Mouse (Mus musculus) limb, embryonic 15.5 days (tissue): ENCODE measurements around the gene Il3ra. TPM values are rescaled to one million over a fixed set of nuclear protein-coding genes. Genes with fewer than 3 reads are reported as not detected.

ENCODE experiments used
- ATAC-seq: fragments of 200-750 bp; cut with Nextera tagmentation; 2 replicates; pipeline ENCODE4 v1.8.0; 2017; ENCODE audit warnings: low read depth, moderate TSS enrichment; ENCODE audit not compliant: insufficient number of reproducible peaks, low FRiP score, low TSS enrichment
- H3K27ac ChIP-seq: fragments of 300-500 bp; sonication (generic); 2 replicates; pipeline ENCODE4 v1.5.1; 2015; ENCODE audit warnings: moderate library complexity, mild to moderate bottlenecking, inconsistent platforms
- H3K27me3 ChIP-seq: fragments of 300-500 bp; sonication (generic); 2 replicates; pipeline ENCODE4 v1.6.1; 2015; ENCODE audit warnings: inconsistent platforms
- H3K36me3 ChIP-seq: fragments of 300-500 bp; sonication (generic); 2 replicates; pipeline ENCODE4 v1.6.1; 2015; ENCODE audit warnings: inconsistent platforms
- H3K4me1 ChIP-seq: fragments of 300-500 bp; sonication (generic); 2 replicates; pipeline ENCODE4 v1.6.1; 2015; ENCODE audit warnings: inconsistent platforms
- H3K4me2 ChIP-seq: fragments of 300-500 bp; sonication (generic); 2 replicates; pipeline ENCODE4 v1.6.1; 2015; ENCODE audit warnings: mild to moderate bottlenecking, inconsistent platforms
- H3K4me3 ChIP-seq: fragments of 300-500 bp; sonication (generic); 2 replicates; pipeline ENCODE4 v1.5.1; 2015; ENCODE audit warnings: mild to moderate bottlenecking, inconsistent platforms
- H3K9ac ChIP-seq: fragments of 300-500 bp; sonication (generic); 2 replicates; pipeline ENCODE4 v1.6.1; 2015; ENCODE audit warnings: inconsistent platforms
- H3K9me3 ChIP-seq: fragments of 300-500 bp; sonication (generic); 2 replicates; pipeline ENCODE4 v1.6.1; 2016; ENCODE audit warnings: inconsistent platforms
- WGBS: fragments of 180-500 bp; shearing (Covaris S2); methylation state at CpG from one replicate; pipeline ENCODE4 v1.1.7; 2015; 5-methylcytosine and 5-hydroxymethylcytosine counted together
- polyA plus RNA-seq: library from polyadenylated mRNA; unstranded; fragments of >200 nt; fragmentation: Nextera tagmentation; extraction: Ambion mirVana; gene quantifications from 2 replicates; pipeline ENCODE4 v1.2.1, GENCODE M21; 2015

Il3ra gene
- polyA plus RNA-seq, 1 experiment from 2014 or later = 5.4 TPM

DNA sequence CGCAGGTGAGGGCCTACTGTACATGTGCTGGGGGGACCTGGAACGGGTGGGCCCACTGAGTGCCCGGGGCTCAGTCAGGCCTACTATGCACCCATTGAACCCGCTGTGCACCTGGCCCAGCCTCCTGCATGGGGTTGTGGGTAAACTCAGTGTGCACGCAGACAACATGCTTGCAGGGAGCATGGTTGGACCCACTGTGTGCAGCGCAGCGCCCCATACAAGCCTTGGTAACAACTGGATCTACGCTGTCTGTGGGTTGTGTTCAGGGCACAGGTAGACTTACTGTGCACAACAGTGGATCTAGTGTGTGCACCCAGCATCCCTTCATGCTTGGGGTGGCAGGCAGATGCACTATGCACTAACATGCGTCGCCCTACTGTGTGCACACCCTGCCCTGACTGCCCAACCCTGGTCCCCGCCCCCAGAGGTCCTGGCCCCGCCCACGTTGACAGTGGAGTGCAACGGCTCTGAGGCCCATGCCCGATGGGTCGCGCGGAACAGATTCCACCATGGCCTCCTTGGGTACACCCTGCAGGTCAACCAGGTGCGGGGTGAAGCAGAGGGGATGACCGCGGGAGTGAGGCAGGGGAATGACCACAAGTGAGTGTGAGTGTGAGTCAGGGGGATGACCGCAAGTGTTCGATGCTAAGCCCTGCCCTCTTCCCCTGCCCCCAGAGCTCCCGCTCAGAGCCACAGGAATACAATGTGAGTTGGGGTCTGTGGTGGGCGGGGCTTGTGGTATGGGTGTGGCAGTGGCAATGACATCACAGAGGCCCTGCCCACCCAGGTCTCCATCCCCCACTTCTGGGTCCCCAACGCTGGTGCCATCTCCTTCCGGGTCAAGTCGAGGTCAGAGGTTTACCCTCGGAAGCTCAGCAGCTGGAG is 4.4 kb downstream of the Il3ra start:
- H3K27me3 ChIP-seq = no peaks in the 10 kb centered on the region
- peaks cover 36% of the 10 kb centered on the region for H3K9me3 ChIP-seq
- H3K36me3 ChIP-seq = 0 out of 2 replicates have a peak, but pooled peaks cover 9% of the 10 kb centered on the region
- no peak overlapping the region for H3K4me3 ChIP-seq
- no peak overlapping the region for H3K27ac ChIP-seq
- H3K4me2 ChIP-seq = no peak overlapping the region
- no peak overlapping the region for H3K9ac ChIP-seq
- H3K4me1 ChIP-seq = peaks cover 4% of the 10 kb centered on the region; the same call in 1 of the 2 replicates
- no peak for ATAC-seq
- WGBS = 98% methylated on average over 29 of the region's 29 CpGs

DNA sequence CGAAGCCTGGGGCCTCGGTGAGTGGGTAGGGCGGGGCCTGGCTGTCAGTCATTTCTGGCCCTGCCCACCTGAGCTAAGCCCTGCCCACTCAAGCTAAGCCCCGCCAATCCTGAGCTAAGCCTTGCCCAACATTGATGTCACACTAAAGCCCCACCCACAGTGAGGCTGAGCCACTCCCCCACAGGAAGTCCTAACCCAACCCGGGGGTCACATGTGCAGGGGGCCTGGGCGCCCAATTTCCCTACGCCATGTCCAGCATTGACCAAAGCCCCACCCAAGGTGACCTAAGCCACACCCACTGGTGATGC is 5.0 kb downstream of the Il3ra start:
- no peak overlapping the region for H3K4me3 ChIP-seq
- H3K36me3 ChIP-seq = 0 out of 2 replicates have a peak, but pooled peaks cover 9% of the 10 kb centered on the region
- 96% methylated on average over 7 of the region's 7 CpGs for WGBS
- no peak overlapping the region for H3K27ac ChIP-seq
- peaks cover 36% of the 10 kb centered on the region for H3K9me3 ChIP-seq
- no peak for ATAC-seq
- no peaks in the 10 kb centered on the region for H3K27me3 ChIP-seq
- no peak overlapping the region for H3K9ac ChIP-seq
- H3K4me1 ChIP-seq = peaks cover 4% of the 10 kb centered on the region; the same call in 1 of the 2 replicates
- no peak overlapping the region for H3K4me2 ChIP-seq

DNA sequence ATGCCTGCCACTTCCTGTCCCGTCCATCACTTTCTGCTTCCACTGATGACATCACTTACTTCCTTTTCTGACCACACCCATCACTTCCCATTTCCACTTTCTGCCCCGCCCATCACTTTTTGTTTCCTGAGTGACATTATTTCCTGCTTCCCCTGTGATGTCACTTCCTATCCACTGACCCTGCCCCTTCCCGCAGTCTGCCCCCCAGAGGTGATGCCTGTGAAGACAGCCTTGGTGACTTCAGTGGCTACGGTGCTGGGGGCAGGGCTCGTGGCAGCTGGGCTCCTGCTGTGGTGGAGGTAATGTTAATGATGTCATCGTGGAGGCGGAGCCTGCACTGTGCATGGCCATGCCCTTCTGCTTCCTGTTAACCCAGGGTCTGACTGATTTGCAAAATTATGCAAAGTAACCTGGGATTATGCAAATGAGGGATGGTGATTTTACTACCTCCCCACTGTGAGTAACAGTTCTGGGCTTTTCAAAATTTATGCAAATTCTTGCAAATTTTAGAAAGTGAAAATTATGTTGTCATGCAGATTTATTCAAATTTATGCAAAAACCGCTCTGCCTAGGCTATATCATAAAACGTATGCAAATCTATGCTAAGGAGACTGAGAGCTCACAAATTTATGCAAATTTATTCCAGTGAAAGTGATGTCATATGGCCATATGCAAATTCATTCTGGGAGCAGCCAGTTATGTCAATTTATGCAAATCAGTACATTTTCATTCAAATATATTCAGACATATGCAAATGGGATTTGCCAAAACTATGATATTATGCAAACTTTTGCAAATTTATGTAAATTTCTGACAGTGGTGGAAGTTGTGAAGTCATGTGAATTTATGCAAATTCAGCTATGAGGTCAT is 5.9 kb downstream of the Il3ra start:
- H3K4me2 ChIP-seq = no peak overlapping the region
- H3K9me3 ChIP-seq = peaks cover 36% of the 10 kb centered on the region
- ATAC-seq = no peak
- no peak overlapping the region for H3K27ac ChIP-seq
- H3K4me1 ChIP-seq = no peaks in the 10 kb centered on the region
- 96% methylated on average over 9 of the region's 9 CpGs for WGBS
- H3K9ac ChIP-seq = no peak overlapping the region
- H3K4me3 ChIP-seq = no peak overlapping the region
- no peaks in the 10 kb centered on the region for H3K27me3 ChIP-seq
- 0 out of 2 replicates have a peak, but pooled peaks cover 9% of the 10 kb centered on the region for H3K36me3 ChIP-seq

DNA sequence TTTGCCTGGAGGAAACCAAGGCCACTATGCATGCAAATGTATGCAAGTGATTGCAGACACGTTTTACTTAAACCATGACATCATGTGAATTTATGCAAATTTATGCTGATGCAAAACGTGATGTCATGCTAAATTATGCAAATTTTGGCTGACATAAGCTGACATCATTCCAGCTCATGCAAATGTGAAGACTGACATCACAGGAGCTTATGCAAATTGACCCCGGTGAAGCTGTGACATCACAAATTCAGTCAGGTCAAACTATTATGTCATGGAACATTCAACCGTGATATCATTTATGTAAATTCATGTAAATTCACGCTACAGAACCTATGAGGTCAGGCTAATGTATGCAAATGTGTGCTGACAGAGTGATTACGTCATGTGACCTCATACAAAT is 6.5 kb downstream of the Il3ra start:
- Histone ChIP-seq H3K9me3 (peaks cover 29% of the 10 kb centered on the region), H3K27me3 (no peaks in the 10 kb centered on the region), H3K27ac (no peak overlapping the region), H3K9ac (no peak overlapping the region), H3K36me3 (0 out of 2 replicates have a peak, but pooled peaks cover 9% of the 10 kb centered on the region), H3K4me2 (no peak overlapping the region), H3K4me1 (no peaks in the 10 kb centered on the region), H3K4me3 (no peak overlapping the region)
- WGBS = 84% methylated on average over 6 of the region's 6 CpGs
- ATAC-seq = no peak

DNA sequence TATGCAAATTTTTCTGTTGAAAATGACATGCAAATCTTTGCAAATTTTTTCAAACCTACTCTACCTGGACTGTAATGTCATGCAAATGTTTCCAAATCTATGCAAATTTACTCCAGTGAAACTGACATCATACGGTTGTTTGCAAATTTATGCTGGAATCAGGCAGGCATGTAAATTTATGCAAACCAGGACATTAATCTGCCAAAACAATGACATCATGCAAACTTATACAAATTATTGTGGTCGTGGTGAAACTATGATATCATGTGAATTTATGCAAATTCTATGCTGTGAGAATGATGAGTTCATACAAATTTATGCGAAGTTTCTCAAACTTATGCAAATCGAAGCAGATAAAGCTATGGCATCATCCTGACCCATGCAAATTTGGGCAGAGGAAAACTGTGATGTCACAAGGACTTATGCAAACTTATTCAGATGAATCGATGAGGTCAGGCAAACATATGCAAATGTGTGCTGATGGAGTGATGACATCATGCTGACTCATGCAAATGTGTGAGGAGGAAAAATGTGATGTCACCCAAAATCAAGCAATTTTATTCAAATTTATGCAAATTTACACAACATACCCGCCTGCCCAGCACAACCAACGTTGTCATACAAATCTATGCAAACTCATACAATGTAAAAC is 7.1 kb downstream of the Il3ra start:
- Histone ChIP-seq H3K27ac (no peak overlapping the region), H3K4me3 (no peak overlapping the region), H3K9ac (no peak overlapping the region), H3K4me2 (no peak overlapping the region), H3K9me3 (peaks cover 23% of the 10 kb centered on the region), H3K4me1 (no peaks in the 10 kb centered on the region), H3K27me3 (no peaks in the 10 kb centered on the region), H3K36me3 (0 out of 2 replicates have a peak, but pooled peaks cover 9% of the 10 kb centered on the region)
- no peak for ATAC-seq
- 97% methylated on average over 7 of the region's 7 CpGs for WGBS

DNA sequence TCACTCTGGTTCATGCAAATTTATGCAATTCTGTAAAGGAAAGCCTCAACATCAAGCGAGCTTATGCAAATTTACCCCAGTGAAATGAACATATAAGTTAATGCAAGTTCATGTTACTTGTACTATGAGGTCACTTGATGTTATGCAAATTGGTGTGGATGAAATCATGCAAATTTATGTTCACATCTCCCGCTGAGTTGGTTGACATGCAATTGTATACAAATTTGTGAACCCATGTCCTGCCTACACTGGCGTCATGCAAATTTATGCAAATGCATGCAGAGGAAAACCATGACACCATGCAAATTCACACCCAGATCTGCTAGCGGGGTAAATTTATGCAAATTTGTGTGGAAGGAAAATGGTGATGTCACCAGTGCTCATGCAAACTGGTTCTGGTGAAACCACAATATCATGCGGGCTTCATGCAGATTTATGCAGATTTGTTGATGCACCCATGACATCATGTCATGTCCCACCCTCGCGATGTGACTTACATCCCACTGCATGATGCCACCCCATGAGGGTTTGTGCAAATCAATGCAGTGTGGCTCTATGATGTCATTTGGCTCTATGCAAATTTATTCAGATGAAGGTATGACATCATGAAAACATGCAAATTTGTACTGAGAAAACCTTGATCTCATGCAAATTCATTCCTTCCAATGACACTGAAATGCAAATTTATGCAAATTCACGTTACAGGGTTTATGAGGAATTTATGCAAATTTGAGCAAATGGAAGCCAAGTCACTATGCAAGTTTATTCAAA is 7.8 kb downstream of the Il3ra start:
- ATAC-seq = no peak
- H3K9me3 ChIP-seq = peaks cover 16% of the 10 kb centered on the region
- no peaks in the 10 kb centered on the region for H3K27me3 ChIP-seq
- 0 out of 2 replicates have a peak, but pooled peaks cover 7% of the 10 kb centered on the region for H3K36me3 ChIP-seq
- 93% methylated on average over 8 of the region's 8 CpGs for WGBS
- H3K9ac ChIP-seq = no peak overlapping the region
- H3K27ac ChIP-seq = no peak overlapping the region
- no peaks in the 10 kb centered on the region for H3K4me1 ChIP-seq
- H3K4me2 ChIP-seq = no peak overlapping the region
- no peak overlapping the region for H3K4me3 ChIP-seq

DNA sequence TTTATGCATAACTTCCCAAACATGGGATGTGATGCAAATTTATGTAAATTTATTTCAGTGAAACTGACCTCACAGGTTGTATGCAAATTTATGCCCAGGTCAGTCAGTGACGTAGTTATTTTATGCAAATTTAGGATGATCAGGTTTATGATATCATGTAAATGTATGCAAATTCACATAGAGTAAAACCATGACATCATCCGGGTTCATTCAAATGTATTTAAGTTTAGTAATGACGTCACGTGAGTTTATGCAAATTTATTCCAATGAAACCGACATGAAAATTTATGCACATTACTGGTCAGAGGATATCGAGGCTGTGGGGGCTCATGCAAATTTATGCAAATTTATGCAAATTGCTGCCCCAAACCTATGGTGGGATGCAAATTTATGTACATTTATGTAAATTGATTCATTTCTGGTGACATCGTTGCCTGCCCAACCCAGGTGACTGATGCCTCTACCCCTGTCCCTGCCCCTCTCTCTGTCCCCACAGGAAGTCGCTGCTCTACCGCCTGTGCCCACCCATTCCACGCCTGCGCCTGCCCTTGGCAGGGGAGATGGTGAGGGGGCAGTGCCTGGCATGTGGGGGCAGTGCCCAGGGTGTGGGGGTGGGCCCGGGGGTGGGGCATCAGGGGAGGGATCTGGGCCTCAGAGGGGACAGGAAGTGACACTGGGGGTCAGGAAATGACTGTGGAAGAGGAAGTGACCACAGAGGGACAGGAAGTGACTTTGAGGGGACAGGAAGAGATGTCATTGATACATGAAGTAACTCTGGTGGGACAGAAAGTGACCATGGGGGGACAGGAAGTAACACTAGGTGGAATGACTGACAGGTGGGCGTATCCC is 8.7 kb downstream of the Il3ra start:
- H3K9me3 ChIP-seq = peaks cover 9% of the 10 kb centered on the region
- H3K4me1 ChIP-seq = no peaks in the 10 kb centered on the region
- H3K4me2 ChIP-seq = no peak overlapping the region
- 94% methylated on average over 13 of the region's 13 CpGs for WGBS
- no peak overlapping the region for H3K4me3 ChIP-seq
- H3K36me3 ChIP-seq = 0 out of 2 replicates have a peak, but pooled peaks cover 5% of the 10 kb centered on the region
- no peak for ATAC-seq
- H3K27me3 ChIP-seq = no peaks in the 10 kb centered on the region
- H3K27ac ChIP-seq = no peak overlapping the region
- no peak overlapping the region for H3K9ac ChIP-seq

DNA sequence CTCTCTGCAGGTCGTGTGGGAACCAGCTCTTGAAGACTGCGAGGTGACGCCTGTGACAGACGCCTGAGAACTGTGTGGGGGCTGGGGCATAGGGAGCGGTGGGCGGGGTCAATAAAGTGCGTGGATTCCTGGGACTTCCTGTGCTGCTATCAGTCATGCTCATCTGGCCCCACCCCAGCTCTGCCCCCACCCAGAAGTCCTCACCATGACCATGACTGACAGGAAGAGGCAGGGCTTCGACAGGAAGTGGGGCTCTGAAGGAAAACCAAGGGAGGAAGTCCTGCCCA is 9.2 kb downstream of the Il3ra start:
- Histone ChIP-seq H3K4me1 (no peaks in the 10 kb centered on the region), H3K36me3 (0 out of 2 replicates have a peak, but pooled peaks cover 2% of the 10 kb centered on the region), H3K27ac (no peak overlapping the region), H3K9me3 (peaks cover 9% of the 10 kb centered on the region), H3K9ac (no peak overlapping the region), H3K4me2 (no peak overlapping the region), H3K4me3 (no peak overlapping the region), H3K27me3 (no peaks in the 10 kb centered on the region)
- ATAC-seq = no peak
- 88% methylated on average over 8 of the region's 8 CpGs for WGBS

DNA sequence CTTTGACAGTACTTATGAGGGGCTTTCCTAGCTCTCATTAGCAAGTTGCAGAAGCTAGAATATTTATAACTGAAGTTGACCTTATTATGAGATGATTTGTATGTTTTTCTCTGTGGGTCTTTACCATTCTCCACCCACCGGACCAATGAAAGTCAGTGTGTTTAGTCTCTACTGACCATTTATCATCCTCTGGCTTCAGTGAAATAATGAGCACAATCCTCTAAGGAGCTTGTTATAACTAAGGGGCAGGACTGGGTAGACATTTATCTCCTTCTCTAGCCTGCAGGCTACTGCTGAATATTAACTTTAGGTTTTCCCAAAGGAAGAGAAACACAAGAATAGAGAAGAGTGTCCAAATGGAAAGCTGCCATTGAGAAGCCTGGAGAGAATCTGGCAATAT is 49.5 kb downstream of the Il3ra start:
- no peak overlapping the region for H3K4me2 ChIP-seq
- H3K27me3 ChIP-seq = no peaks in the 10 kb centered on the region
- no peaks in the 10 kb centered on the region for H3K9me3 ChIP-seq
- H3K27ac ChIP-seq = no peak overlapping the region
- no peak overlapping the region for H3K4me3 ChIP-seq
- no peak for ATAC-seq
- 82% methylated on average over 1 of the region's 1 CpGs for WGBS
- no peak overlapping the region for H3K9ac ChIP-seq
- H3K4me1 ChIP-seq = no peaks in the 10 kb centered on the region
- H3K36me3 ChIP-seq = no peaks in the 10 kb centered on the region

DNA sequence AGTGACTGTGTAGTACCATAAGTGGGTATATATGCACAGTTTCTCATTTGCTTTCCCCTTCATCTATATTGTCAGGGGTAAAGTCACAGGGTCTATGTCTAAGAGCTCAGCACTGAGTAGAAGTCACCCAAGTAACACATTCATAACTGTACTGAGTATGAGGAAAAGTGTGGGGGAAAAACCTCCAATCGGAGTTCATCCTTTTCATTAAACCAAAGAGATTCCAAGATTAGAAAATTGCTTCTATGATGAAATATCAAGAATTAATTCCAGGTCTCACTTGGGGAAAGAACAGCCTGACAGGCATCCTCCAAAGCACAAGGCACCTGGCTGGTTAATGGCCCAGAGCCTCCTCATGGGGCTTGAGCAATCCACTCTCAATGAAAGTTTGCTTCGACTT is 54.9 kb downstream of the Il3ra start, which contains the start of gene Olfr721-ps1:
Olfr721-ps1 (plus strand) TSS at position 301 of the 400 bp plus-strand sequence.
- Histone ChIP-seq H3K4me2 (no peak within 1 kb of the TSS), H3K4me1 (no peaks in the 10 kb centered on the region), H3K27ac (no peak within 1 kb of the TSS), H3K4me3 (no peak within 1 kb of the TSS), H3K36me3 (no peaks in the 10 kb centered on the region), H3K9ac (no peak within 1 kb of the TSS), H3K9me3 (no peaks in the 10 kb centered on the region), H3K27me3 (no peaks in the 10 kb centered on the region)
- 65% methylated on average over 2 of the region's 2 CpGs for WGBS
- no peak for ATAC-seq
